Mouse (Mus musculus) cerebellum, adult 2 months (tissue): ENCODE measurements around the gene Rnf126.

Source experiments
- CTCF ChIP-seq: fragments of 200-500 bp; IDR thresholded peaks from 2 replicates; pipeline ENCODE4 v1.5.1; 2011; ENCODE audit warnings: low read depth, mild to moderate bottlenecking, control low read depth, low read length, moderate library complexity, borderline replicate concordance; ENCODE audit not compliant: insufficient read depth
- POLR2A ChIP-seq: fragments of 200-500 bp; IDR thresholded peaks from 2 replicates; pipeline ENCODE4 v1.6.1; 2011; ENCODE audit warnings: low read length, control low read depth, borderline replicate concordance; ENCODE audit not compliant: insufficient read depth

DNA sequence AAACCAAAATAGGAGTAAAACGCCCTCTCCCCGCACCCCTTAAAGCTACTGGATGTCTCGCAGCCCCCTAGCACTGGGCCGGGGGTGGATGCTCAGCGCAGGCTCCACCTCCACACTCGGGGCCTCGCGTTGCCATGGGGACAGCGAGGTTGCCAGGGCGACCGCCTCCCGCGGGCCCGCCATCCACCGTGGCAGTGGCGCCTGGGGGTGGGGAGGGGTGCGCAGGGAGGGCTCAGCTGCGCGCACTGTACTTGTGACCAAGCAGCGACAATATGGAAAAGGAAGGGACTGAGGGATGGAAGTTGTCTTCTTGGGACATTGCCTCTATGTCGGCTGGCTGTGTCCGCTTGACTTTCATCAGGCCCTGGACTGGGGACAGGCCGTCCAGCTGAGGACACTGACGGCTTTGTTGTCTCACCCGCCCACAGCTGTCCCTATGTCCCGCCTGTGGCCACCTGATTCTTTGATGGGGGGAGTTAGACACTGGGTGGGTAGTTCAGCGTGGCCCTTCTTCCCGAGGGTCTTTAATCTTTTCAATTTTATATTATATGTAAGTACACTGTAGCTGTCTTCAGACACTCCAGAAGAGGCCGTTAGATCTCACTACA is 37.1 kb upstream of the Rnf126 start:
- TF ChIP-seq POLR2A (no peak), CTCF (no peak)
